Mouse (Mus musculus): ENCODE results near the gene Nedd9.

GRCm38 (mm10) chr13:41418198-41418869 lies 68.8 kb downstream of the Nedd9 start:
- TF ChIP-seq CTCF (IDR thresholded peaks at IDR 0.05 in 2 of 3, conservative IDR thresholded peaks at IDR 0.05 in 1 of 3; ENCODE audit: control insufficient read depth in 1 of 3, insufficient read depth in 1 of 3, low read depth in 2 of 3, low read length in 3 of 3, poor library complexity in 1 of 3, severe bottlenecking in 1 of 3) (no peak), EP300 (IDR thresholded peaks at IDR 0.05; ENCODE audit: low read depth in 1 of 2, low read length in 2 of 2) (no peak), RCOR1 (IDR thresholded peaks at IDR 0.05; ENCODE audit: low read depth, low read length) (no peak), TAL1 (IDR thresholded peaks at IDR 0.05; ENCODE audit: low read length) (no peak), E2F4 (IDR thresholded peaks at IDR 0.05; ENCODE audit: borderline replicate concordance, low read depth, low read length) (no peak), POLR2A (IDR thresholded peaks at IDR 0.05; ENCODE audit: control insufficient read depth in 1 of 2, insufficient read depth in 1 of 2, low read depth in 1 of 2, low read length in 2 of 2, poor library complexity in 1 of 2) (no peak), MAX (IDR thresholded peaks at IDR 0.05; ENCODE audit: low read length) (no peak), BHLHE40 (IDR thresholded peaks at IDR 0.05; ENCODE audit: borderline replicate concordance, low read depth, low read length) (no peak), POLR2AphosphoS2 (IDR thresholded peaks at IDR 0.05; ENCODE audit: low read length) (no peak), TCF12 (IDR thresholded peaks at IDR 0.05; ENCODE audit: low read depth, low read length) (no peak)
